Mouse (Mus musculus): Measurements from ENCODE around the gene Meox1. TPM values are rescaled to one million over a fixed set of nuclear protein-coding genes. Genes with fewer than 3 reads are reported as not detected.

Gene Meox1
- polyA plus RNA-seq, 1 experiment: not detected

- peaks cover 13% of the 10 kb centered on the region for H3K4me1 ChIP-seq (ENCODE audit: control insufficient read depth, insufficient read depth, low read length)
- H3K27ac ChIP-seq (ENCODE audit: insufficient read depth, low read depth, low read length): no peak overlapping the region
- WGBS: 91% methylated on average over 5 of the region's 5 CpGs
- no peak for TF ChIP-seq CTCF (IDR thresholded peaks at IDR 0.05; ENCODE audit: insufficient read depth, low read depth, low read length)
- TF ChIP-seq POLR2A (IDR thresholded peaks at IDR 0.05; ENCODE audit: insufficient read depth, low read depth, low read length): no peak
- no peak overlapping the region for H3K4me3 ChIP-seq (ENCODE audit: insufficient read depth, low read depth, low read length)
Observed at GRCm38 (mm10) chr11:101847509-101847908, 46.7 kb downstream of the Meox1 start.

- Histone ChIP-seq H3K4me1 (ENCODE audit: control insufficient read depth, insufficient read depth, low read length) (peaks cover 13% of the 10 kb centered on the region), H3K4me3 (ENCODE audit: insufficient read depth, low read depth, low read length) (no peak overlapping the region), H3K27ac (ENCODE audit: insufficient read depth, low read depth, low read length) (peak overlapping the region; percentile 84)
- 81% methylated on average over 3 of the region's 3 CpGs for WGBS
- TF ChIP-seq POLR2A (IDR thresholded peaks at IDR 0.05; ENCODE audit: insufficient read depth, low read depth, low read length) (no peak), CTCF (IDR thresholded peaks at IDR 0.05; ENCODE audit: insufficient read depth, low read depth, low read length) (no peak)
Observed at GRCm38 (mm10) chr11:101842773-101843163, 51.4 kb downstream of the Meox1 start.

- TF ChIP-seq CTCF (IDR thresholded peaks at IDR 0.05; ENCODE audit: insufficient read depth, low read depth, low read length): no peak
- TF ChIP-seq POLR2A (IDR thresholded peaks at IDR 0.05; ENCODE audit: insufficient read depth, low read depth, low read length): no peak
- Histone ChIP-seq H3K27ac (ENCODE audit: insufficient read depth, low read depth, low read length) (peak overlapping the region; percentile 84), H3K4me1 (ENCODE audit: control insufficient read depth, insufficient read depth, low read length) (peaks cover 13% of the 10 kb centered on the region), H3K4me3 (ENCODE audit: insufficient read depth, low read depth, low read length) (no peak overlapping the region)
- 36% methylated on average over 15 of the region's 15 CpGs for WGBS
Observed at GRCm38 (mm10) chr11:101841998-101842772, 52.0 kb downstream of the Meox1 start.

GRCm38 (mm10) chr11:101840405-101840804 lies 53.8 kb downstream of the Meox1 start:
- Histone ChIP-seq H3K27ac (ENCODE audit: insufficient read depth, low read depth, low read length) (no peak overlapping the region), H3K4me3 (ENCODE audit: insufficient read depth, low read depth, low read length) (no peak overlapping the region), H3K4me1 (ENCODE audit: control insufficient read depth, insufficient read depth, low read length) (peaks cover 13% of the 10 kb centered on the region)
- 97% methylated on average over 3 of the region's 3 CpGs for WGBS
- TF ChIP-seq CTCF (IDR thresholded peaks at IDR 0.05; ENCODE audit: insufficient read depth, low read depth, low read length) (no peak), POLR2A (IDR thresholded peaks at IDR 0.05; ENCODE audit: insufficient read depth, low read depth, low read length) (no peak)

- no peak overlapping the region for H3K27ac ChIP-seq (ENCODE audit: insufficient read depth, low read depth, low read length)
Observed at GRCm38 (mm10) chr11:101839426-101839825, 54.7 kb downstream of the Meox1 start.

GRCm38 (mm10) chr11:101832001-101832400 lies 62.2 kb downstream of the Meox1 start:
- WGBS: 26% methylated on average over 7 of the region's 7 CpGs
- H3K4me1 ChIP-seq (ENCODE audit: control insufficient read depth, insufficient read depth, low read length): peaks cover 13% of the 10 kb centered on the region
- no peak overlapping the region for H3K4me3 ChIP-seq (ENCODE audit: insufficient read depth, low read depth, low read length)
- TF ChIP-seq CTCF (IDR thresholded peaks at IDR 0.05; ENCODE audit: insufficient read depth, low read depth, low read length) (no peak), POLR2A (IDR thresholded peaks at IDR 0.05; ENCODE audit: insufficient read depth, low read depth, low read length) (no peak)
- peak overlapping the region; percentile 42 for H3K27ac ChIP-seq (ENCODE audit: insufficient read depth, low read depth, low read length)

More at GRCm38 (mm10) chr11:101839426-101839825, 54.7 kb downstream of the Meox1 start:
- TF ChIP-seq CTCF (IDR thresholded peaks at IDR 0.05; ENCODE audit: insufficient read depth, low read depth, low read length) (no peak), POLR2A (IDR thresholded peaks at IDR 0.05; ENCODE audit: insufficient read depth, low read depth, low read length) (no peak)
- peaks cover 13% of the 10 kb centered on the region for H3K4me1 ChIP-seq (ENCODE audit: control insufficient read depth, insufficient read depth, low read length)
- H3K4me3 ChIP-seq (ENCODE audit: insufficient read depth, low read depth, low read length): no peak overlapping the region
- 44% methylated on average over 8 of the region's 8 CpGs for WGBS

GRCm38 (mm10) chr11:101830616-101831015 lies 63.6 kb downstream of the Meox1 start:
- no peak overlapping the region for H3K4me3 ChIP-seq (ENCODE audit: insufficient read depth, low read depth, low read length)
- TF ChIP-seq POLR2A (IDR thresholded peaks at IDR 0.05; ENCODE audit: insufficient read depth, low read depth, low read length): no peak
- no peak overlapping the region for H3K27ac ChIP-seq (ENCODE audit: insufficient read depth, low read depth, low read length)
- WGBS: 72% methylated on average over 8 of the region's 8 CpGs
- H3K4me1 ChIP-seq (ENCODE audit: control insufficient read depth, insufficient read depth, low read length): peaks cover 13% of the 10 kb centered on the region

- Histone ChIP-seq H3K4me1 (ENCODE audit: control insufficient read depth, insufficient read depth, low read length) (peaks cover 13% of the 10 kb centered on the region), H3K27ac (ENCODE audit: insufficient read depth, low read depth, low read length) (no peak overlapping the region), H3K4me3 (ENCODE audit: insufficient read depth, low read depth, low read length) (no peak overlapping the region)
- TF ChIP-seq POLR2A (IDR thresholded peaks at IDR 0.05; ENCODE audit: insufficient read depth, low read depth, low read length): no peak
- TF ChIP-seq CTCF (IDR thresholded peaks at IDR 0.05; ENCODE audit: insufficient read depth, low read depth, low read length): no peak
- WGBS: 44% methylated on average over 10 of the region's 10 CpGs
Observed at GRCm38 (mm10) chr11:101830112-101830511, 64.1 kb downstream of the Meox1 start.

GRCm38 (mm10) chr11:101828718-101829117 lies 65.5 kb downstream of the Meox1 start:
- H3K4me1 ChIP-seq (ENCODE audit: control insufficient read depth, insufficient read depth, low read length): peaks cover 13% of the 10 kb centered on the region
- no peak overlapping the region for H3K27ac ChIP-seq (ENCODE audit: insufficient read depth, low read depth, low read length)
- WGBS: 97% methylated on average over 4 of the region's 4 CpGs
- TF ChIP-seq POLR2A (IDR thresholded peaks at IDR 0.05; ENCODE audit: insufficient read depth, low read depth, low read length) (no peak), CTCF (IDR thresholded peaks at IDR 0.05; ENCODE audit: insufficient read depth, low read depth, low read length) (no peak)
- H3K4me3 ChIP-seq (ENCODE audit: insufficient read depth, low read depth, low read length): no peak overlapping the region

Other genes with a start within 250 kb of the Meox1 start
- not detected in 2 replicates for gene Arl4d, start 228.8 kb downstream of the Meox1 start, polyA plus RNA-seq (2012; ENCODE audit: insufficient read depth, insufficient read length, low replicate concordance, missing spikeins)
- gene Dhx8, start 161.5 kb downstream of the Meox1 start, polyA plus RNA-seq (2012; ENCODE audit: insufficient read depth, insufficient read length, low replicate concordance, missing spikeins): not detected in 2 replicates
- not detected in 2 replicates for gene Etv4, start 109.0 kb downstream of the Meox1 start, polyA plus RNA-seq (2012; ENCODE audit: insufficient read depth, insufficient read length, low replicate concordance, missing spikeins)
- not detected in 2 replicates for gene Sost, start 72.6 kb upstream of the Meox1 start, polyA plus RNA-seq (2012; ENCODE audit: insufficient read depth, insufficient read length, low replicate concordance, missing spikeins)
- gene Cfap97d1, start 89.9 kb upstream of the Meox1 start, polyA plus RNA-seq (2012; ENCODE audit: insufficient read depth, insufficient read length, low replicate concordance, missing spikeins): not detected in 2 replicates
- gene Dusp3, start 92.6 kb upstream of the Meox1 start, polyA plus RNA-seq (2012; ENCODE audit: insufficient read depth, insufficient read length, low replicate concordance, missing spikeins): not detected in 2 replicates
- not detected in 2 replicates for gene Mpp3, start 134.1 kb upstream of the Meox1 start, polyA plus RNA-seq (2012; ENCODE audit: insufficient read depth, insufficient read length, low replicate concordance, missing spikeins)
- gene Cd300lg, start 147.1 kb upstream of the Meox1 start, polyA plus RNA-seq (2012; ENCODE audit: insufficient read depth, insufficient read length, low replicate concordance, missing spikeins): not detected in 2 replicates
- gene Mpp2, start 194.1 kb upstream of the Meox1 start, polyA plus RNA-seq (2012; ENCODE audit: insufficient read depth, insufficient read length, low replicate concordance, missing spikeins): not detected in 2 replicates
- gene Ppy, start 206.9 kb upstream of the Meox1 start, polyA plus RNA-seq (2012; ENCODE audit: insufficient read depth, insufficient read length, low replicate concordance, missing spikeins): not detected in 2 replicates
- gene Pyy, start 213.5 kb upstream of the Meox1 start, polyA plus RNA-seq (2012; ENCODE audit: insufficient read depth, insufficient read length, low replicate concordance, missing spikeins): not detected in 2 replicates

Measured in olfactory bulb, adult 2 months (tissue).